Mouse (Mus musculus): ENCODE measurements at regions not wholly inside any gene's neighbourhood (a gene's known extent, or its start where the extent isn't known, plus 50 kb on each side); places are given as distances from the start of the nearest gene placed in this dataset.
"Not testable (repeated sequence)": the region's sequence is repeated elsewhere in the genome, so short reads cannot be mapped to it uniquely, and the experiment has no call there.

DNA sequence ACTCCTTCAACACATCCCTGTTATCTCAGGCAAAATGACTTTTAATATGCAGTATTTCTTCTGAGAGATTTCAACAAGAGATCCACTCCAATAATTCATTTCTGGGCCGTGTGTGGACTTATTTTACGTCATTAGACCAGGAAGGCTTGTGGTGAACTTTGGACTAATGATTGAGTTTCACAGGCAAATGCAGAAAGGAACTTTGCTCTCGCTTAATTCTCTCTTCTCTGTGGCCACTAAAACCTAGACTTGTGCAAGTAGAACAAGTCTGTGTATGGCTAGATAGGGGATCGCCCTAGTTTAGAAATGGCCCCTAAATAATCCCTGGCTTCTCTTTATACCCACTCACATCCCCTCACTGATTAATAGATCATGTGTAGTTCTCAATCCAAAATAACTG lies 50.6 kb upstream of the Ppp1r12a start:
- H3K27me3 ChIP-seq (ENCODE audit: control insufficient read depth, insufficient read depth, low read length) = no peaks in the 10 kb centered on the region
- H3K4me1 ChIP-seq (ENCODE audit: control insufficient read depth, insufficient read depth, low read length) = no peaks in the 10 kb centered on the region
- H3K27ac ChIP-seq (ENCODE audit: control insufficient read depth, insufficient read depth, low read depth, low read length) = no peak overlapping the region; the same call in 1 of the 2 replicates
- no peak for TF ChIP-seq CTCF (IDR thresholded peaks at IDR 0.05; ENCODE audit: control insufficient read depth, insufficient read depth, insufficient replicate concordance, low read depth, low read length)
- no peak for TF ChIP-seq POLR2A (IDR thresholded peaks at IDR 0.05; ENCODE audit: control insufficient read depth, low read depth, low read length)
- H3K4me3 ChIP-seq (ENCODE audit: control insufficient read depth, low read depth, low read length) = no peak overlapping the region
- no peaks in the 10 kb centered on the region for H3K36me3 ChIP-seq (ENCODE audit: control insufficient read depth, insufficient read depth, low read length)

- no peak for TF ChIP-seq CTCF (IDR thresholded peaks at IDR 0.05; ENCODE audit: control insufficient read depth, insufficient read depth, insufficient replicate concordance, low read depth, low read length)
- no peak for TF ChIP-seq POLR2A (IDR thresholded peaks at IDR 0.05; ENCODE audit: control insufficient read depth, low read depth, low read length)
- no peaks in the 10 kb centered on the region for H3K27me3 ChIP-seq (ENCODE audit: control insufficient read depth, insufficient read depth, low read length)
Observed at GRCm38 (mm10) chr10:108110891-108111290, 51.1 kb upstream of the Ppp1r12a start.

GRCm38 (mm10) chr10:108110197-108110596 lies 51.8 kb upstream of the Ppp1r12a start:
- Histone ChIP-seq H3K27me3 (ENCODE audit: control insufficient read depth, insufficient read depth, low read length) (no peaks in the 10 kb centered on the region), H3K27ac (ENCODE audit: control insufficient read depth, insufficient read depth, low read depth, low read length) (no peak overlapping the region), H3K4me3 (ENCODE audit: control insufficient read depth, low read depth, low read length) (no peak overlapping the region), H3K4me1 (ENCODE audit: control insufficient read depth, insufficient read depth, low read length) (no peaks in the 10 kb centered on the region), H3K36me3 (ENCODE audit: control insufficient read depth, insufficient read depth, low read length) (no peaks in the 10 kb centered on the region)
- TF ChIP-seq CTCF (IDR thresholded peaks at IDR 0.05; ENCODE audit: control insufficient read depth, insufficient read depth, insufficient replicate concordance, low read depth, low read length) = no peak
- TF ChIP-seq POLR2A (IDR thresholded peaks at IDR 0.05; ENCODE audit: control insufficient read depth, low read depth, low read length) = no peak

More at GRCm38 (mm10) chr10:108110891-108111290, 51.1 kb upstream of the Ppp1r12a start:
- no peaks in the 10 kb centered on the region for H3K36me3 ChIP-seq (ENCODE audit: control insufficient read depth, insufficient read depth, low read length)
- H3K27ac ChIP-seq (ENCODE audit: control insufficient read depth, insufficient read depth, low read depth, low read length) = no peak overlapping the region
- no peaks in the 10 kb centered on the region for H3K4me1 ChIP-seq (ENCODE audit: control insufficient read depth, insufficient read depth, low read length)
- H3K4me3 ChIP-seq (ENCODE audit: control insufficient read depth, low read depth, low read length) = no peak overlapping the region

DNA sequence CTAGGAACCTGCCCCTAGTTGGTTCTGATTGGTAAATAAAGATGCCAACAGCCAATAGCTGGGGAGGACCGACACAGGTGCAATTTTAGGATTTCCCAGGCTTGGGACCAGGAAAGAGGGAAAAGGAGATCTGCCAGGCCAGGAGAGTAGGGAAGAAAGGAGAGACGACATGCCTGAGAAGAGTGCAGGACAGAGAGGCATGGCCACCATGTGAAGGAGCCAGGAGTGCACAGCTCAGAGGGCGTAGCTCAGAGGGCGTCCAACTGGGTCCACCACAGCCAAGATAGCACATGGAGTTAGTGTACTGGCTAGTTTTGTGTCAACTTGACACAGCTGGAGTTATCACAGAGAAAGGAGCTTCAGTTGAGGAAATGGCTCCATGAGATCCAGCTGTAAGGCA lies 53.5 kb upstream of the Ppp1r12a start:
- H3K4me1 ChIP-seq (ENCODE audit: control insufficient read depth, insufficient read depth, low read length); H3K27me3 ChIP-seq (ENCODE audit: control insufficient read depth, insufficient read depth, low read length); H3K4me3 ChIP-seq (ENCODE audit: control insufficient read depth, low read depth, low read length); H3K36me3 ChIP-seq (ENCODE audit: control insufficient read depth, insufficient read depth, low read length); H3K27ac ChIP-seq (ENCODE audit: control insufficient read depth, insufficient read depth, low read depth, low read length): not testable (repeated sequence)

DNA sequence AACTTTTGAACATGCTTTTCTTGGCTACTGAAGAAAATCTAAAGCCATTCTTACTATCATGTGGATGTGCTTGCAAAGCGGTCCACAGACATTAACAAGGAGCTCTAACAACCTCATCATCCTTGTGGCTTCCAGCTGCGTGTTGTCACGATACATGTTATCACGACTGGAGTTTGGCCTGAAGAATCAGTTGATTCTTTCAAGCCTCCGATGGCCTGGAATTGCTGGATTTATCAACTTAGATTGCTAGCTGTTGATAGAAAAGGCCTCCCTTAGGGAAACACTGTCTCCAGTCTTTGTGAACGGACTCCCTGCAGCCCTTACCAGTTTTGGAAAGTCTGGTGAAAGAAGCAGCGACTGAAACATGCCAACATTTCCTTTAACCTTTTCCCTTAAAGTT lies 60.5 kb upstream of the Ppp1r12a start:
- Histone ChIP-seq H3K27ac (ENCODE audit: control insufficient read depth, insufficient read depth, low read depth, low read length) (no peak overlapping the region), H3K36me3 (ENCODE audit: control insufficient read depth, insufficient read depth, low read length) (no peaks in the 10 kb centered on the region), H3K4me3 (ENCODE audit: control insufficient read depth, low read depth, low read length) (no peak overlapping the region), H3K27me3 (ENCODE audit: control insufficient read depth, insufficient read depth, low read length) (no peaks in the 10 kb centered on the region), H3K4me1 (ENCODE audit: control insufficient read depth, insufficient read depth, low read length) (no peaks in the 10 kb centered on the region)
- no peak for TF ChIP-seq CTCF (IDR thresholded peaks at IDR 0.05; ENCODE audit: control insufficient read depth, insufficient read depth, insufficient replicate concordance, low read depth, low read length)
- no peak for TF ChIP-seq POLR2A (IDR thresholded peaks at IDR 0.05; ENCODE audit: control insufficient read depth, low read depth, low read length)

GRCm38 (mm10) chr10:108093043-108093442 lies 69.0 kb upstream of the Ppp1r12a start:
- no peaks in the 10 kb centered on the region for H3K27me3 ChIP-seq (ENCODE audit: control insufficient read depth, insufficient read depth, low read length)
- no peak overlapping the region for H3K27ac ChIP-seq (ENCODE audit: control insufficient read depth, insufficient read depth, low read depth, low read length)
- H3K4me3 ChIP-seq (ENCODE audit: control insufficient read depth, low read depth, low read length) = no peak overlapping the region
- TF ChIP-seq CTCF (IDR thresholded peaks at IDR 0.05; ENCODE audit: control insufficient read depth, insufficient read depth, insufficient replicate concordance, low read depth, low read length) (no peak), POLR2A (IDR thresholded peaks at IDR 0.05; ENCODE audit: control insufficient read depth, low read depth, low read length) (no peak)
- H3K4me1 ChIP-seq (ENCODE audit: control insufficient read depth, insufficient read depth, low read length) = peaks cover 7% of the 10 kb centered on the region; the same call in 1 of the 2 replicates
- no peaks in the 10 kb centered on the region for H3K36me3 ChIP-seq (ENCODE audit: control insufficient read depth, insufficient read depth, low read length)

- H3K27ac ChIP-seq (ENCODE audit: control insufficient read depth, insufficient read depth, low read depth, low read length) = no peak overlapping the region
- no peak overlapping the region for H3K4me3 ChIP-seq (ENCODE audit: control insufficient read depth, low read depth, low read length)
- TF ChIP-seq CTCF (IDR thresholded peaks at IDR 0.05; ENCODE audit: control insufficient read depth, insufficient read depth, insufficient replicate concordance, low read depth, low read length) (no peak), POLR2A (IDR thresholded peaks at IDR 0.05; ENCODE audit: control insufficient read depth, low read depth, low read length) (no peak)
- peaks cover 7% of the 10 kb centered on the region; the same call in 1 of the 2 replicates for H3K4me1 ChIP-seq (ENCODE audit: control insufficient read depth, insufficient read depth, low read length)
- H3K27me3 ChIP-seq (ENCODE audit: control insufficient read depth, insufficient read depth, low read length) = no peaks in the 10 kb centered on the region
- no peaks in the 10 kb centered on the region for H3K36me3 ChIP-seq (ENCODE audit: control insufficient read depth, insufficient read depth, low read length)
Observed at GRCm38 (mm10) chr10:108089375-108089981, 72.5 kb upstream of the Ppp1r12a start.

DNA sequence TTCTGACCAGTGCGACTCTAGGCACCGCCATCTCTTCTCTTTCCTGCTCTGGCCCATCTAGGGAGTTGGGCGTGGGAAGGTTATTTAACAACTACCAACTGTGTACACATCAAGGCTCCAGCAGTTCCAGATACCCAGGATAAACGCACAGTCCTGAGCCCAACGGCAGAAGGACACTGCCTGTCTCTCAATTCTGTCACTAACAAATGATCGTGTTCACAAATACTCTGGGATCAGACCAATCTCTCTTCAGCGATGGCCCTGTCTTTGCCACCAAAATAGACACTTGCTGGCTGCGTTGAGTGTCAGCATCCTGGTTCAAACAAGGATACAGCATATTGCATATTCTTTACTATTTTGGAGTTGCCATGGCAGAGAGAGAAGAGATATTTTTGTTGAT lies 73.1 kb upstream of the Ppp1r12a start:
- Histone ChIP-seq H3K4me3 (ENCODE audit: control insufficient read depth, low read depth, low read length) (no peak overlapping the region), H3K36me3 (ENCODE audit: control insufficient read depth, insufficient read depth, low read length) (no peaks in the 10 kb centered on the region), H3K4me1 (ENCODE audit: control insufficient read depth, insufficient read depth, low read length) (peaks cover 7% of the 10 kb centered on the region; the same call in 1 of the 2 replicates), H3K27me3 (ENCODE audit: control insufficient read depth, insufficient read depth, low read length) (no peaks in the 10 kb centered on the region), H3K27ac (ENCODE audit: control insufficient read depth, insufficient read depth, low read depth, low read length) (peak overlapping the region; percentile 1)
- TF ChIP-seq POLR2A (IDR thresholded peaks at IDR 0.05; ENCODE audit: control insufficient read depth, low read depth, low read length) (no peak), CTCF (IDR thresholded peaks at IDR 0.05; ENCODE audit: control insufficient read depth, insufficient read depth, insufficient replicate concordance, low read depth, low read length) (no peak)
